ENCODE assay signal across 9 mouse cellular contexts in genomic region chr10:13060021-13060668, GRCm38 (mm10). TPM values are rescaled to one million over a fixed set of nuclear protein-coding genes. Genes with fewer than 3 reads are reported as not detected.
A peak's percentile ranks its signal among the peaks of the same experiment; 100 is the strongest.
DNase-seq lines count a peak whose midpoint lies in the region; ATAC-seq and TF ChIP-seq lines count a peak whose summit lies in the region.
"Had no signal": no experiment of that assay in that cellular context is flagged by ENCODE, and none has a peak within 500 bp of the region (broad histone marks: within the 10 kb centered on the region; RNA-seq: fewer than 3 reads in every experiment).

Gene Plagl1 (plus strand): TSS chr10:13060504.

- peak within 1 kb of the TSS; percentile 79 for H3K4me2 ChIP-seq in heart, embryonic 12.5 days
- peak within 1 kb of the TSS; percentile 87 for H3K4me2 ChIP-seq in neural tube, embryonic 15.5 days

- WGBS in heart, embryonic 12.5 days = 62% methylated on average over 11 of the region's 11 CpGs
- 66% methylated on average over 11 of the region's 11 CpGs for WGBS in neural tube, embryonic 15.5 days

- no peak for TF ChIP-seq EP300 in ES-Bruce4 (IDR thresholded peaks at IDR 0.05; ENCODE audit: insufficient read depth, low read depth, low read length)

- no peak for DNase-seq in heart, adult 8-10 months (ENCODE audit: low spot score)
- DNase-seq in gonadal fat pad, adult 2 months (ENCODE audit: low read depth) = no peak
- no peak for DNase-seq in left cerebral cortex, postnatal 10 days (ENCODE audit: extremely low spot score in 1 of 2, low spot score in 2 of 2)
- no peak for DNase-seq in spleen, adult 12 weeks (ENCODE audit: low spot score)

- H3K4me1 ChIP-seq in heart, embryonic 12.5 days (replicated peaks) = 0 out of 2 replicates have a peak, but pooled peaks cover 9% of the 10 kb centered on the region
- H3K4me1 ChIP-seq in ES-Bruce4 (ENCODE audit: control insufficient read depth, insufficient read depth, low read length) = no peaks in the 10 kb centered on the region
- H3K4me1 ChIP-seq in neural tube, embryonic 15.5 days = peaks cover 12% of the 10 kb centered on the region

- intact Hi-C loops in left cerebral cortex, postnatal 10 days (cut with DNase I) = no loop called here

- no peaks in the 10 kb centered on the region for H3K9me3 ChIP-seq in heart, embryonic 12.5 days (replicated peaks)
- H3K9me3 ChIP-seq in ES-Bruce4 (replicated peaks; ENCODE audit: control insufficient read depth, insufficient read depth, low read length, poor library complexity, severe bottlenecking) = no peaks in the 10 kb centered on the region
- no peaks in the 10 kb centered on the region for H3K9me3 ChIP-seq in neural tube, embryonic 15.5 days (replicated peaks)

- no peak for TF ChIP-seq POLR2A in ES-Bruce4 (IDR thresholded peaks at IDR 0.05; ENCODE audit: insufficient read depth, low read length)

- peak within 1 kb of the TSS; percentile 23 for H3K9ac ChIP-seq in heart, embryonic 12.5 days
- peak within 1 kb of the TSS; percentile 59 for H3K9ac ChIP-seq in ES-Bruce4 (ENCODE audit: low read depth, poor library complexity, severe bottlenecking)
- H3K9ac ChIP-seq in neural tube, embryonic 15.5 days (replicated peaks) = peak within 1 kb of the TSS; percentile 51

- TF ChIP-seq CTCF in ES-Bruce4 (IDR thresholded peaks at IDR 0.05; ENCODE audit: low read depth, low read length) = no peak

- peaks cover 31% of the 10 kb centered on the region for H3K27me3 ChIP-seq in heart, embryonic 12.5 days (replicated peaks)
- H3K27me3 ChIP-seq in ES-Bruce4 (ENCODE audit: control insufficient read depth, insufficient read depth, low read length, poor library complexity, severe bottlenecking) = peaks cover 8% of the 10 kb centered on the region
- H3K27me3 ChIP-seq in neural tube, embryonic 15.5 days (replicated peaks) = peaks cover 30% of the 10 kb centered on the region

- H3K27ac ChIP-seq in heart, embryonic 12.5 days (ENCODE audit: poor library complexity, severe bottlenecking) = no peak within 1 kb of the TSS
- H3K27ac ChIP-seq in ES-Bruce4 (ENCODE audit: insufficient read depth, low read length) = no peak within 1 kb of the TSS
- H3K27ac ChIP-seq in neural tube, embryonic 15.5 days (replicated peaks) = no peak within 1 kb of the TSS

- H3K4me3 ChIP-seq in heart, embryonic 12.5 days = peak within 1 kb of the TSS; percentile 49
- H3K4me3 ChIP-seq in ES-Bruce4 (ENCODE audit: low read depth, low read length) = peak within 1 kb of the TSS; percentile 50
- H3K4me3 ChIP-seq in neural tube, embryonic 15.5 days (replicated peaks) = peak within 1 kb of the TSS; percentile 43
- H3K4me3 ChIP-seq: megakaryocyte, embryonic 14.5 days had no signal

- no peaks in the 10 kb centered on the region for H3K36me3 ChIP-seq in heart, embryonic 12.5 days
- no peaks in the 10 kb centered on the region for H3K36me3 ChIP-seq in ES-Bruce4 (ENCODE audit: control insufficient read depth, insufficient read depth, low read length, poor library complexity, severe bottlenecking)
- H3K36me3 ChIP-seq in neural tube, embryonic 15.5 days = no peaks in the 10 kb centered on the region

- ATAC-seq in heart, embryonic 12.5 days (ENCODE audit: insufficient number of reproducible peaks, low FRiP score) = no peak
- ATAC-seq in neural tube, embryonic 15.5 days (ENCODE audit: low FRiP score) = no peak
- ATAC-seq in cerebellum, adult (ENCODE audit: insufficient number of reproducible peaks, low FRiP score, low TSS enrichment) = no peak

RNA-seq across cellular contexts. Expression of gene Plagl1, which starts in this region (rescaled TPM):
- polyA plus RNA-seq in heart, embryonic 12.5 days (2016; fragmentation: Nextera tagmentation; extraction: Ambion mirVana) = 257 and 286 TPM in 2 replicates
- 1 to 10 TPM; 4.1 to 9.4 (median 6.5) TPM for total RNA-seq in heart, adult 8-10 months (2022)
- polyA plus RNA-seq in ES-Bruce4 (2011; ENCODE audit: insufficient read depth, insufficient read length, low read depth, missing spikeins) = 20.3 and 23.2 TPM in 2 replicates
- polyA plus RNA-seq in gonadal fat pad, adult 2 months (2012; rRNA removed) = 43.8 and 47.5 TPM in 2 replicates
- total RNA-seq in left cerebral cortex, postnatal 10 days (2021) = 10 to 100 TPM; 17.4 to 22.9 TPM
- 26.2 and 48.7 TPM in 2 replicates for polyA plus RNA-seq in neural tube, embryonic 15.5 days (2015; fragmentation: Nextera tagmentation; extraction: Ambion mirVana)
